Mouse (Mus musculus): ENCODE results near the gene Cd302.

Gene Cd302

GRCm38 (mm10) chr2:60253506-60253905, 30.8 kb downstream of the Cd302 start:
- no peak for DNase-seq (ENCODE audit: low read depth, low spot score)

GRCm38 (mm10) chr2:60252782-60253181, 31.5 kb downstream of the Cd302 start:
- no peak for DNase-seq (ENCODE audit: low read depth, low spot score)

GRCm38 (mm10) chr2:60234506-60234905, 49.8 kb downstream of the Cd302 start:
- no peak for DNase-seq (ENCODE audit: low read depth, low spot score)

DNA sequence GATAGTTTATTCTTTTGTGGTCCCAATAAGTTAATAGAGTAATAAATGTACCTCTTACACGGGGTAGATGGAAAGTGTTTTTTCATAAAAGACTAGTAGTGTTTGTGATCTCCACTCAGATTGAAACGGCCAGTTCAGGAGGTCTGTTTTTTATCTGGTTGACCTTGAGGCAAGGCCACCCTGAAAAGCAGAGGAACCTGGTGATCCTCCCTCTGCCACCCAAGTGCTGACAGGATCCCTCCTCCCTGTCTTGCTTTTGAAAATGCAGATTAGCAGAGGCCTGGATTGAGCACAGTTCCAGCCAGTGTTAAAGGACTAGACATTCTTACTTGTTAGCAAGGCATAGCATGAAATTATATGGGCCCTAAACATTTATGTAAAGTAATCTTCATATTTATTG, 51.1 kb downstream of the Cd302 start:
- no peak for DNase-seq (ENCODE audit: low read depth, low spot score)

DNA sequence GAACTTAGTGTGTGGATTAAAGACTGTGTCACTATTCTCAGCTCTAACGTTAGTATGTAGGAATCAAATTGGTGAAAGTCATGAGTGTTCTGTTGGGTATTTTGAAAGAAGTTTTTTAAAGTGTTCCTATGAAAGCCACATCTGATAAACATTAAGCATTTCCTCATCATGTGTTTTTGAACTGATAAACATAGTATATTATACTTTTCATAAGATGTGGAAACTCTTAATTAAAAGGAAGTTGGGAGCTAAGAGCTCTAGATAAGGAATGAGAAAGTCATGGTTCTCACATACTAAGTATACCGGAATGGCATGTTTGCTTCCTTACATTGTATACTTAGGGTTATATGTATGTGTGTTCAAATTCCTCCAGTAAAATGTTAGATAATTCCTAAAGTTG, 53.9 kb downstream of the Cd302 start:
- no peak for DNase-seq (ENCODE audit: low read depth, low spot score)

DNA sequence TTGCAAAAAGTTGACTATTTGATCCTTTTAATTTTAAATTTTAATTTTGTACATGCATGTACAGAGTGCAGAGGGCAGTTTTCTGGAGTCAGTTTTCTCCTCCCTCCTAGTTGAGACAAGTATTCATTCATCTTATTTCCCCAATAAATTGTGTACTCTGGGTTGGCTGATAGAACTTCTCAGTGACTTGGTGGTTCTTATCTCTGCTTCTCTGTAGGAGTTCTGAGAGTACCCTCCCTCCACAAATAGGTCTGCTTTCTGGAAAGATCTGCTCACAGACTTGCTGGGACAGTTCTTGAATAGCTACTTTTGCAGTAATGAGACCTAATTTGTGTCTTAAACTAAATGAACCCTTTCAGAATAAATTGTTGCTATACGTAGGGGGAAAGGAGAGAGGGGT, 55.8 kb downstream of the Cd302 start:
- no peak for DNase-seq (ENCODE audit: low read depth, low spot score)

DNA sequence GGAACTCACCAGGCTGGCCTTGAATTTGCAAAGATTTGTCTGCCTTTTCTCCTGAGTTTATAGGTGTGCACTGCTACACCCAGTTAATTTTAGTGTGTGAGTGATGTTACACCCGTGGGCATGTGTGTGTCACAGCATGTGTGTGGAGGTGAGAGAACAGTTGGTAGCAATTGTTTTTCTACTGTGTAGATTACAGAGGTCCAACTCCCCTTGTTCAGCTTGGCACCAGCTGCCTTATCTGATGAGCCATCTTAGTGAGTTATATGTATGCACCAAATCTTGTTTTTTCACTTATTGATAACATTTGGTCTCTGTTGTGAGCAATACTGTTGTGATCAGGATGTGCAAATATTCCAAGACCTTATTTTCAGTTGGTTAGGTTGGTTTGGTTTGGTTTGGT, 60.8 kb downstream of the Cd302 start:
- DNase-seq (ENCODE audit: low read depth, low spot score), result no peak

- DNase-seq (ENCODE audit: low read depth, low spot score), result no peak
These were observed 62.3 kb downstream of the Cd302 start for GRCm38 (mm10) chr2:60221954-60222353.

GRCm38 (mm10) chr2:60221236-60221635, 63.1 kb downstream of the Cd302 start:
- DNase-seq (ENCODE audit: low read depth, low spot score), result no peak

DNA sequence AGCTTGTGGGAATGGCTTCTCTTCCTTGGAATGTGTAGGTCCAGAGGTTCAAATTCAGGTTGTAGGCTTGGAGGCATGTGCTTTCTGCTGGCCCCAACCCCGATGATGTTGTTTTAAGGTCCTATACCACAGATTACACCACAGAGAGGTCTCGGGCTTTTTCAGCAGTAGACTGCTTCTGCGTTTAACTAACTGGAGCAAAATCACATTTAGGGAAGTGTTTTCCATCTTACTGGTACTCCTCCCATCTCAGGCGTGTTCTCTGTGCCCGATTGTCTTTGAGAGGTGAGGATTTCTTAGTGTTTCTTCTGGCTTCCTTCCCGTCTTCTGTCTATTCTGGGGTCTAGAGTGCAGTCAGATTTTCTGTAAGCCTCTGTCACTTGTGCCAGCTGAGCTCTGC, 66.7 kb downstream of the Cd302 start:
- no peak for DNase-seq (ENCODE audit: low read depth, low spot score)

- DNase-seq (ENCODE audit: low read depth, low spot score), result no peak
These were observed 67.6 kb downstream of the Cd302 start for GRCm38 (mm10) chr2:60216547-60217153.

DNA sequence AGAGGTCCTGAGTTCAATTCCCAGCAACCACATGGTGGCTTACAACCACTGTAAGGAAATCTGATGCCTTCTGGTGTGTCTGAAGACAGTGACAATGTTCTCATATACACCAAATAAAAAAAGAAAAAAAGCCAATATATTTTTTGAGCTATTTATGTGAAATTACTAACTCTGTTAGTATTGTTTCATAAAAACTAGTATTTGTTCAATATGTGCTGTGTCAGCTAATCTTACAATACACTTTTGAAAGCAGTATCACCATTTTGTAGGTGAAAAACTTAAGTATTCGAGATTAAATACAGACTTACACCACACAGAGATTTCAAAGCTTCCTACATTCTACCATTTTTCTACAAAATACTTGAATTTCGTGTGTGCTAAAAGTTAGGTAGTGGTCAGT, 69.6 kb downstream of the Cd302 start:
- no peak for DNase-seq (ENCODE audit: low read depth, low spot score)

- no peak for DNase-seq (ENCODE audit: low read depth, low spot score)
These were observed 71.8 kb downstream of the Cd302 start for GRCm38 (mm10) chr2:60212488-60212887.

DNA sequence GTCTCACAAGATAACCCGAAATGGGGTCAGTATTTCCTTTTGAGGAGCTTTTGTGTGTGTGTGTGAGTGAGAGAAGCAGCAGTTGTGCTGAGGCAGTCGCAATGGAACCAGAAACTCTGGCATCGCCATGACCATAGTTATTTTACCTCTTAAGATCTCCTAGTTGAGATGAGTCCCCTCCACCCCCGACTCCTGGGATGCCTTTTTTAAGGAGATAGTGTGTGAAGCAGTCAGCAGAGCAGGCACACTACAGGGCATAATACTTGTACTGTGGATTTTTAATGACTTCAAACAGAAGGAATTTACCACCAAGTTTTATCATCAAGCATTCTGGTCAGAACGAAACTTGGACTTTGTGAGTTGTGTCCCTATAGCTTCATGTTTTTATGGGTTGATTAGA, 73.5 kb downstream of the Cd302 start:
- no peak for DNase-seq (ENCODE audit: low read depth, low spot score)

DNA sequence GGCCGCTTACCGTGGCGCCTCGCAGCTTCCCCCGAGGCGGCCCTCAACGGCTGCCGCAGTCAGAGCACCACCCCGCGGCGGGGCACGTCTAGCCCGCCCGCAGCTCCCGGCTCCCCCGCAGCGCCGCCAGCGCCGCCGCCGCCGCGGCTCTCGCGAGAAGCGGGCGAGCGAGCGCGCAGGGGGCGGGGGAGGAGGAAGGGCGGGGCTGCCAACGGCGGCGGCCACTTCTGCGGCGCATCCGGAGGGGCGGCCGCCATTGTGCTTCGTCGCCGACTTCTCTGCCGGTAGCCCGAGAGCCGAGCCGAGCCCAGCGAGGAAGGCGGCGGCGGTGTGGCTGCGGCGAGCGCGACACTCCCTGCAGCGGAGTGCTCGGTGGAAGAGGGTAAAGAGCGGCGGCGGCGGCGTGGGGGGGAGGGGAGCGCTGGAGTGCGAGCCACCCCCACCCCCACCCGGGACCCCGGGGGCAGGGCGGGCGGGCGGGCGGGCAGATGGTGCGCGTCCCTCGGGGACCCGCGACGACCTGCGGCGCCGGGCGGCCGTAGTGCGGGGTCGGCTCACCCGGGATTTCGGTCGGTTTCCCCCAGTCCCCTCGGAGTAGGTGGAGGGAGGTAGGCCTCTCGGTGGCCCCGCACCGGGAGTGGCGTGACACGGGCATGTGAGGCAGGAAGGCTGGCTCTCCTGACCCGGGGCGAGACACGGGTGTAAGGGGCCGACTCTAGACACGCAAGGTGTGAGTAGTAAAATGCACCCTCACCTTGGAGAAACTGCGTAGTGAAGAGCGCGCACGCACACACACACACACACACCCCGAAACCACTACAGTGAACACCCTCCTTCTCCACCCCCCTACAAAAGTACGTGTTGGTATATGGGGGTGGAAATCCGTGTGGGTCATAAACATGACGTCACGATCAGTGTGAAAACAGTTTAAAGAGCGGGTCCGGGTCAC, 74.3 kb downstream of the Cd302 start, which contains the start of the genes Baz2b and March7:
Baz2b (minus strand) TSS at position 137 of the 949 bp plus-strand sequence.
March7 (plus strand) TSS at position 185 of the 949 bp plus-strand sequence.
- peak; percentile 88 for DNase-seq (ENCODE audit: low read depth, low spot score)

- DNase-seq (ENCODE audit: low read depth, low spot score), result no peak
These were observed 75.1 kb downstream of the Cd302 start for GRCm38 (mm10) chr2:60209122-60209611.

DNA sequence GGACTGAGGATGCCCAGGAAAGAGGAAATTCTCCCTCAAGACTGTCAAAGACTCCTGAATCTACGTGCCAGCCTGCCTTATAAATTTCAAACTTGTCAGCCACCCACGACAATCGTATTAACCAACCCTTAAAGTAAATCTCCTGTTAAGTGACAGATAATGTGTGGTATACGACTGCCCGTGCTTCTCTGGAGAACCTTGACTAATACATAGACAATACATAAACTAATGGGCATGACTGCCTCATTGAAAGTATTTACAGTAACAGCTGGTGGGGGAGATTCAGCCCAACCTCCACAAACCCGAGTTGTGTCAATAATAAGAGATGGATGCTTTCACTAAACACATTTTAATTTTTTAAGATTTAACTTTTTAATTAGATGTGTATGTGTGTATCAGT, 78.5 kb downstream of the Cd302 start:
- DNase-seq (ENCODE audit: low read depth, low spot score), result no peak

DNA sequence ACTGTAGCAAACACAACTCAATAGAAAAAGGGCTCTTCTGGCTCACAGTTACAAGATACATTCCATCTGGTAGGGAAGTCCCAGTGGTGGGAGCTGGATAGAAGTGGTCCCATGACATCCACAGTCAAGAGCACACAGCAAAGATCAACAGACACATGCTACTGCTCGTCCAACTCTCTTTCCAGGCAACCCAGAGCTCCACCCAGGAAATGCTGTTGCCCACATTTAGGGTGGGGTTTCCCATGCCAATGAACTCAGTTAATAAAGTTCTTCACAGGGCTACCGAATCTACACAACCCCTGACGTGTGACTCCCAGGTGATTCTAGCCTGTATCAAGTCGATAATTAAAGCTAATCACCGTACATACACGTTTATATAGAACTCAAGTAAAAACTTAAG, 80.1 kb downstream of the Cd302 start:
- no peak for DNase-seq (ENCODE audit: low read depth, low spot score)

GRCm38 (mm10) chr2:60203733-60204132, 80.6 kb downstream of the Cd302 start:
- DNase-seq (ENCODE audit: low read depth, low spot score), result no peak

DNA sequence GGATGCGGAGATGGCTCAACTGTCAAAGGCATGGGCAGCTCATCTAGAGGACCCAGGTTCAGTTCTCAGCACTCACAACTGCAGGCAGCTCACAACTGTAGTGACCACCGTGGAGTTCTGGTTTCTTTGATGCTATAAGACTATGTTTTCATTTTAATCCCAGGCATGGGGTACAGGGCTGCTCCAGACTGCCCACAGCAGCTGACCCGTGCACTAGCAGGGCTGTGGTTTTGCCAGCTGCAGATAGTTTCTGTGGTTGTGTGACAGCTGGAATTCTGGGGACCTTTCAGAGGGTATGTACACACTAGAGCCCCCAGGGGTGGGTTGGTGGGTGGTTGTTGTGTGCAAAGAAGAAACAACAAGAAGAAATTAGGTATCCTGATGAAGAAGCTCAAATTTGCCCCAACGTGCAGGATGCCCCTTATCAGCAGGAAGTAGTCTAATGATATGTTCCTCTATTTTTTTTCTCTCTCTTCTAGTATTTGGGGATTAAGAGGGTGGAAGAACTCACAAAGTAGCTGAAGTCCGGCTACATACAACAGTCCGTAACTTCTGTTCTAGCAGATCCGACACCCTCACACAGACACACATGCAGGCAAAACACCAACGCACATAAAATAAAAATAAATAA, 81.3 kb downstream of the Cd302 start:
- no peak for DNase-seq (ENCODE audit: low read depth, low spot score)
